Mouse (Mus musculus) hindbrain, embryonic 16.5 days (tissue): ENCODE data around the gene Tbp. TPM values are rescaled to one million over a fixed set of nuclear protein-coding genes. Genes with fewer than 3 reads are reported as not detected.

Experiments
- ATAC-seq: fragments of 200-750 bp; cut with Nextera tagmentation; 2 replicates; pipeline ENCODE4 v1.8.0; 2017; ENCODE audit warnings: moderate TSS enrichment, moderate library complexity
- H3K27ac ChIP-seq: fragments of 300-500 bp; sonication (generic); 2 replicates; pipeline ENCODE4 v1.5.1; 2014; ENCODE audit warnings: low read depth, mild to moderate bottlenecking, control low read depth, low read length, moderate library complexity
- H3K27me3 ChIP-seq: fragments of 300-500 bp; sonication (generic); replicated peaks from 2 replicates; pipeline ENCODE4 v1.6.1; 2014; ENCODE audit warnings: low read length; ENCODE audit not compliant: control insufficient read depth, insufficient read depth
- H3K36me3 ChIP-seq: fragments of 300-500 bp; sonication (generic); 2 replicates; pipeline ENCODE4 v1.6.1; 2014; ENCODE audit warnings: mild to moderate bottlenecking, low read length, moderate library complexity, mixed read lengths; ENCODE audit not compliant: control insufficient read depth, insufficient read depth
- H3K4me1 ChIP-seq: fragments of 300-500 bp; sonication (generic); 2 replicates; pipeline ENCODE4 v1.6.1; 2014; ENCODE audit warnings: low read depth, low read length; ENCODE audit not compliant: control insufficient read depth, insufficient read depth
- H3K4me2 ChIP-seq: fragments of 300-500 bp; sonication (generic); 2 replicates; pipeline ENCODE4 v1.6.1; 2014; ENCODE audit warnings: mild to moderate bottlenecking, low read length, control low read depth, moderate library complexity
- H3K4me3 ChIP-seq: fragments of 300-500 bp; sonication (generic); 2 replicates; pipeline ENCODE4 v1.5.1; 2014; ENCODE audit warnings: mild to moderate bottlenecking, low read length, control low read depth, moderate library complexity
- H3K9ac ChIP-seq: fragments of 300-500 bp; sonication (generic); 2 replicates; pipeline ENCODE4 v1.6.1; 2014; ENCODE audit warnings: low read depth, mild to moderate bottlenecking, control low read depth, low read length, moderate library complexity
- H3K9me3 ChIP-seq: fragments of 300-500 bp; sonication (generic); 2 replicates; pipeline ENCODE4 v1.6.1; 2014; ENCODE audit warnings: mild to moderate bottlenecking, low read length, moderate library complexity; ENCODE audit not compliant: control insufficient read depth
- WGBS: fragments of 180-500 bp; shearing (Covaris S2); extraction: QIAGEN DNeasy Blood & Tissue Kit; methylation state at CpG from one replicate; pipeline ENCODE4 v1.1.7; 2014; 5-methylcytosine and 5-hydroxymethylcytosine counted together
- polyA plus RNA-seq: library from polyadenylated mRNA; unstranded; fragments of >200 nt; fragmentation: Nextera tagmentation; extraction: Ambion mirVana; gene quantifications from 2 replicates; pipeline ENCODE4 v1.2.1, GENCODE M21; 2015

Gene Tbp
- polyA plus RNA-seq, 1 experiment from 2014 or later, result 51.1 TPM

DNA sequence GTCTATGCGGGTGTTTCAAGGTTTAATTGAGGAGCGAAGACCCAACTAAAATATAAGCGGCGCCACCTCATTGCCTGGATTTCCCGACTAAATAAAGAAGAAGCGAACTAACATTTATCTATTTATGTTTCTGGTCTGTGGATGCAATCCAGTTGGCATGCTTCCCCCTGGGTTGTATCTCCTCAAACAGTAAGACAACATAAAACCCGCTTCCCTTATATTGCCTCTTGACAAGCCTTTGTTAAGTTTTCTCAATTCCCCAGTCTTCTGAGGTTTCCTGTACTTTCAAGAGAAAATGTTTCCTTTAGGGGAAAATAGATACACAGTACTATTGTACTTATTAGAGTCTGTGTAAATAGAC, 955 bp upstream of the Tbp start:
- ATAC-seq, result no peak
- no peaks in the 10 kb centered on the region for H3K9me3 ChIP-seq
- 47% methylated on average over 7 of the region's 7 CpGs for WGBS
- peak overlapping the region; percentile 86 for H3K4me2 ChIP-seq
- H3K36me3 ChIP-seq, result 0 out of 2 replicates have a peak, but pooled peaks cover 2% of the 10 kb centered on the region
- H3K27me3 ChIP-seq, result no peaks in the 10 kb centered on the region
- peaks cover 31% of the 10 kb centered on the region for H3K4me1 ChIP-seq
- H3K9ac ChIP-seq, result peak overlapping the region; percentile 90; the same call in 1 of the 2 replicates
- H3K27ac ChIP-seq, result peak overlapping the region; percentile 96
- peak overlapping the region; percentile 91 for H3K4me3 ChIP-seq

DNA sequence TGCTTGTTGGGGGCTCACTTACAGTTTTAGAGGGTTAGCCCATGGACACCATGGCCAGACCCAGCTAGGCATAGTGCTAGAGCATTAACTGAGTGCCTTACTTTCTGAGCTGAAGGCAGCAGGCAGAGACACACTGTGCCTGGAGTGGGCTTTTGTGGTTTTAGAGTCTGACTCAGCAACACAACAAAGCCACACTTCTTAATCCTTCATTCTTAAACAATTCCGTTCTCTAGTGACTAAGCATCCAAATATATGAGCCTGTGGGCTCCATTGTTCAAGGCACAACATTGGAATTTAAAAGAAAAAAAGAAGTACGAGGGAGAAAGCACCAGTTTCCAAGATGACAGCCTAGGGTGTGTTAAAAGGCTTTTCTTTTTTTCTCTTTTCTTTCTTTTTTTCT, 11.0 kb downstream of the Tbp start:
- WGBS, result 86% methylated on average over 2 of the region's 2 CpGs
- H3K36me3 ChIP-seq, result peaks cover 68% of the 10 kb centered on the region

DNA sequence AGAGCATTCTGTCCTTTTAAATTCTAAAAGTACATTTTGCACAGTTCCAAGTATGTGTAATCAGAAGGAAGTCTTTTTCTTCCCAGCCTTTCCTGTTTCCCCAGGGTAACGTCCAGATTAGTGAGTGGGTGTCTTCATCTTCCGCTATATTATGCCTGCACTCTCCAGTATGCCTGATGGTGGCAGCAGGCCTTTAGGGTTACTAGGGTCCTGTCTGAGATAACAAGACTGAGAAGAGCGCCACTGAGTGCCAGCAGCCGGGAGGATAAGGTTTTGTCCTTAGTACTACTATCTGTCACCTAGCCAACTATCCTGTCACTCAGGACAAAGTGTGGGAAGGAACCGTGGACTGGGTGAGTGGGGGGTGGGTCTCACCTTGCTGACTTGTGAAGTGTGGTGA, 18.1 kb downstream of the Tbp start:
- WGBS, result 65% methylated on average over 5 of the region's 5 CpGs

More for the DNA sequence above, 11.0 kb downstream of the Tbp start:
- Histone ChIP-seq H3K9me3 (peaks cover 2% of the 10 kb centered on the region; the same call in 1 of the 2 replicates), H3K27me3 (no peaks in the 10 kb centered on the region), H3K4me3 (no peak overlapping the region), H3K27ac (no peak overlapping the region), H3K4me2 (no peak overlapping the region), H3K9ac (no peak overlapping the region), H3K4me1 (no peaks in the 10 kb centered on the region)
- no peak for ATAC-seq

DNA sequence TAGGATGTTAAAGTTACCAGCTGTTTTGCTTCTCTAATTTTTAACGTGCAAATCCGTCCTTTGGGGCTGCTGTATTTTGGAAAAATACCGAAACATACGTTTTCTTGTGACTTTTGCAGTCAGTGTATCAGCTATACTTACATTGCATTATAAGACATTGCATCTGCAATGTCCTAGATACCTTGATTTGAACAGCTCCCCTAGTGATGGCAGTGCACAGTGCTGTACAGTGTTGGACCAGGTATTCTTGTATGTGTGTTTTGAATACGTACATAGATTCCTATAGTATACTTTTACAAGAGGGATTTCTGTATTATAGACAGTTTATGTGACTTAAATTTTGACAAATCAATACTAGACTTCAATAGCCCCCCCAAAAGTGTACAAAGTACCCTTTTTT, 18.5 kb downstream of the Tbp start:
- no peaks in the 10 kb centered on the region for H3K9me3 ChIP-seq
- H3K4me1 ChIP-seq, result no peaks in the 10 kb centered on the region
- no peak overlapping the region for H3K4me3 ChIP-seq
- peaks cover 73% of the 10 kb centered on the region for H3K36me3 ChIP-seq
- H3K9ac ChIP-seq, result no peak overlapping the region
- no peak overlapping the region for H3K27ac ChIP-seq
- no peak overlapping the region for H3K4me2 ChIP-seq
- peak; percentile 67; the same call in 1 of the 2 replicates for ATAC-seq
- WGBS, result 93% methylated on average over 5 of the region's 5 CpGs
- H3K27me3 ChIP-seq, result no peaks in the 10 kb centered on the region

More for the DNA sequence above, 18.1 kb downstream of the Tbp start:
- no peaks in the 10 kb centered on the region for H3K27me3 ChIP-seq
- no peak overlapping the region for H3K9ac ChIP-seq
- no peak overlapping the region for H3K4me3 ChIP-seq
- ATAC-seq, result 0 out of 2 replicates have a peak, but pooled peaks have one; percentile 42
- no peak overlapping the region for H3K27ac ChIP-seq
- no peaks in the 10 kb centered on the region for H3K4me1 ChIP-seq
- peaks cover 72% of the 10 kb centered on the region for H3K36me3 ChIP-seq
- no peaks in the 10 kb centered on the region for H3K9me3 ChIP-seq
- H3K4me2 ChIP-seq, result no peak overlapping the region

DNA sequence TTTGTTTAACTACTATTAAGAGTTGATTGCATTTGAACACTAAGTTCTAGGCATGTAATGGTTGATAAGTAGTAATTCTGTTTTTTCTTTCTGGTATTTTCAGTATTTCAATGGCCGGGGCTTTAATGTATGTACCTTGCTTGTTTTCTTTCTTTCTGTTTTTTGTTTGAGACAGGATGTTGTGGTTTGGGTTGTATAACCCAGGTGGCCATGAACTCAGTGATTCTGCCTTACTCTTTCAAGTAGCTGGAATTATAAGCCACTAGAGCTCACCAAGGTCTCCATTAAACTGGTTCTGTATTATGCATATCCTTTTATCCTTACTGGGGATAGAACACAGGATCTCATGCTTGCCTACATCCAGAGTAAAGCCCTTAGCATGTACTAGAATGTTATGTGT, 19.1 kb downstream of the Tbp start:
- no peak for ATAC-seq
- Histone ChIP-seq H3K36me3 (peaks cover 68% of the 10 kb centered on the region), H3K4me2 (no peak overlapping the region), H3K27ac (no peak overlapping the region), H3K9ac (no peak overlapping the region), H3K9me3 (no peaks in the 10 kb centered on the region), H3K4me3 (no peak overlapping the region), H3K27me3 (no peaks in the 10 kb centered on the region), H3K4me1 (no peaks in the 10 kb centered on the region)
- 100% methylated on average over 1 of the region's 1 CpGs for WGBS

DNA sequence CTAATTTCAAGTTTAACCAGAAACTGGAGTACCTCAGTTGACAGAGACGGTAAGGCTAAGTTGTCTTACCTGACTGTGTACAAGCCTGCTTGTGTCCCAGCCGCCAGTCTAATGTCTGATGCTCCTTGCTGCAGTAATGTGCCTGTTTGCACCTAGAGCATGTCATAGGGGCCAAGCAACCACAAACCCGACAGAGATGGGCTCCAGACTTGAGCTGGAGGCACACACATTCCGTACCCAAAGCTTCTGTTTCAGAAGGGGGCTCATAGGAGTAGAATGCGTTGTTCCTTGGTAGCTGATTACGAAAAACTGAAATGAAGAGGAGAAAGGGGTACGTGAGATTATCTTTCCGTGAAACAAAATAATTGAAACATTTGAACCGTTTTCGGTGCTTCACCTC, 26.6 kb downstream of the Tbp start:
- H3K27me3 ChIP-seq, result no peaks in the 10 kb centered on the region
- H3K4me3 ChIP-seq, result peak overlapping the region; percentile 97
- no peaks in the 10 kb centered on the region for H3K9me3 ChIP-seq
- 12% methylated on average over 10 of the region's 10 CpGs for WGBS
- peak overlapping the region; percentile 39; the same call in 1 of the 2 replicates for H3K27ac ChIP-seq
- ATAC-seq, result no peak
- peaks cover 23% of the 10 kb centered on the region for H3K36me3 ChIP-seq
- peaks cover 15% of the 10 kb centered on the region for H3K4me1 ChIP-seq
- peak overlapping the region; percentile 91 for H3K9ac ChIP-seq
- peak overlapping the region; percentile 83 for H3K4me2 ChIP-seq

DNA sequence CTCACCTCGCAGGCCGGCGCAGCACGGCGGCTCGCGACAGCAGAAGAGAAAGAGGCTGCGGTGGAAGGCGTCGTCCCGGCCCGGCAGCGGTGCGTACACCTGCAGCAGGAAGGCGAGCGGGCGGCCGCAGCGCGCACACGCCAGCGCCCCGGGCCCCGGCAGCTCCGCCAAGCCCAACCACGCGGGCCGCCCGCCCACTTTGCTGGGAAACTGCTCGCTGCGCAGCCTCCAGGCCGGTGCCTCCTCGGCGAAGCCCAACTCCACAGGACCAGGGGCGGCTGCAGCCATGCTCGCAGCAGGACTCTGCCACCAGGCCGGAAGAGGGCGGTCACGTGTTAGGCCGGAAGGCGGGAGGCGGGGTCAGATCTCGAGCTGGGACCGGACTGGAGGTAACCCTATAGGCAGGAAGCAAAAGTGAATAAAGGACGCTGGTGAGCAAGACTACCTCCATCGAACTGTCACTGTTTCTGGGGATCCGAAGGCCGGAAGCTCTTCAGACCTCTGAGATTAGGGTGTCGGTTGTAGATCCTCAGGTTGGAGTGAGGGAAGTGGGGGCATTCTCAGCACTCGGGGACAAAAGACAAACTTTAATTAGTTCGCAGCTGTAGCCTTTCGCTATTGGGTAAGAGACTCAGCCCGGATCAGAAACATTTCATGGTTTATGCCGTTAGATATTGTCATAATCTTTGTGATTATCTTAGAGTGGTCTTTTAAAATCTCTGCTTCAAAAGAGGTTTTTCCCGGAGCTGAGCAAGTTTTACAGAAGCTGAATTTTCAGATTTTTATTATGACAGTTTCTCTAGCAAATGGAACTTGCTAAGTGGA, 27.5 kb downstream of the Tbp start, which contains the start of gene Pdcd2:
Pdcd2 (minus strand) TSS at position 316 of the 825 bp plus-strand sequence.
- WGBS, result 2% methylated on average over 50 of the region's 55 CpGs
- Histone ChIP-seq H3K4me1 (peaks cover 15% of the 10 kb centered on the region), H3K9me3 (no peaks in the 10 kb centered on the region), H3K36me3 (peaks cover 16% of the 10 kb centered on the region), H3K9ac (peak within 1 kb of the TSS; percentile 91), H3K27me3 (no peaks in the 10 kb centered on the region), H3K4me3 (peak within 1 kb of the TSS; percentile 97), H3K4me2 (peak within 1 kb of the TSS; percentile 83), H3K27ac (peak within 1 kb of the TSS; percentile 87)
- peak; percentile 98 for ATAC-seq

DNA sequence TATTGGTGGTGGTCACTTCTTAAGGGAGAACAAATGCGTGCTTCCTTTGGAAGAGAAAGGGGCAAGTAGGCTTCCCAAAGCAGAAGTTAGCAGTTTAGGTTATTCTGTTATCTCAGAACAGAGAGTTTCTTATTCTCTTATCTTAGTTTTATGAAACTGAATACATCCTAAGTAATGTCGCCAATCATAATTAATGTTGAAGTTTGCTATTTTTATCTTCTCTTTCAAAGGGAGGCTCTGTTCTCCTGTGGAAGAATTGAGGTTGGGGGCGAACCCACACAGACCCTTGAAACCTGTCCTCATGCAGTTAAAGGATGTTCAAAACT, 28.1 kb downstream of the Tbp start:
- Histone ChIP-seq H3K36me3 (peaks cover 12% of the 10 kb centered on the region), H3K27ac (peak overlapping the region; percentile 87; the same call in 1 of the 2 replicates), H3K27me3 (no peaks in the 10 kb centered on the region), H3K4me3 (peak overlapping the region; percentile 97), H3K9me3 (no peaks in the 10 kb centered on the region), H3K4me1 (peaks cover 15% of the 10 kb centered on the region), H3K4me2 (peak overlapping the region; percentile 83), H3K9ac (peak overlapping the region; percentile 91; the same call in 1 of the 2 replicates)
- no peak for ATAC-seq
- 64% methylated on average over 3 of the region's 3 CpGs for WGBS

DNA sequence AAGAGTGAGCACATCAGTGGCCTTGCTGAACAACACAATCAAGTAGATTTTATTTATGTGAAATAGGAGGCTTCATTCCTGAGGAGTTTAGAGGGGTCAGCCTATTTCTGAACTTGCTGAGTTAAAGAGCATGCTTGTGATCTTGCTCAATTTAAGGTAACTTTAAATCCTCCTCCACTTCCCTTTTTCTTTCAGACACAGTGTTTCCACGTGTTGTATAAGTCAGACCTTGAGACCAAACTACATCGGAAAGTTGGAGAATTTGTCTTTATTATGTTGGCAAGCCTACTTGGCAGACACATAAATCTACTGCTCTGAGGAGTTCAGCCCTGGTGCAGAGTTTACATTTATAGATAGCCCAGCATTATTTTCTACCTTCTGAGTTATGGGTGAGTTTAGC, 29.2 kb downstream of the Tbp start:
- ATAC-seq, result no peak
- Histone ChIP-seq H3K27ac (no peak overlapping the region), H3K27me3 (no peaks in the 10 kb centered on the region), H3K4me2 (no peak overlapping the region), H3K4me3 (no peak overlapping the region), H3K9me3 (no peaks in the 10 kb centered on the region), H3K36me3 (peaks cover 11% of the 10 kb centered on the region; the same call in 1 of the 2 replicates), H3K9ac (no peak overlapping the region), H3K4me1 (peaks cover 15% of the 10 kb centered on the region)
- WGBS, result 80% methylated on average over 2 of the region's 2 CpGs
